Mouse (Mus musculus): ENCODE measurements at regions not wholly inside any gene's neighbourhood (a gene's known extent, or its start where the extent isn't known, plus 50 kb on each side); places are given as distances from the start of the nearest gene placed in this dataset.

GRCm38 (mm10) chr3:150699990-150700389 lies 737.7 kb upstream of the Adgrl4 start:
- Histone ChIP-seq H3K27me3 (no peaks in the 10 kb centered on the region), H3K4me1 (no peaks in the 10 kb centered on the region), H3K9me3 (no peaks in the 10 kb centered on the region), H3K27ac (replicated peaks) (no peak overlapping the region), H3K4me2 (replicated peaks) (no peak overlapping the region), H3K9ac (replicated peaks) (no peak overlapping the region), H3K4me3 (no peak overlapping the region), H3K36me3 (no peaks in the 10 kb centered on the region)
- no peak for ATAC-seq (ENCODE audit: low FRiP score, low read depth)
- 76% methylated on average over 2 of the region's 2 CpGs for WGBS
